Mouse (Mus musculus) testis, adult 2 months (tissue): ENCODE data around the gene Vwa7.

Experiments
- CTCF ChIP-seq: fragments of 200-500 bp; IDR thresholded peaks from 2 replicates; pipeline ENCODE4 v1.5.1; 2012; ENCODE audit warnings: low read depth, mild to moderate bottlenecking, inconsistent platforms, low read length, moderate library complexity; ENCODE audit not compliant: control insufficient read depth, insufficient read depth, insufficient replicate concordance
- POLR2A ChIP-seq: fragments of 200-500 bp; IDR thresholded peaks from 2 replicates; pipeline ENCODE4 v1.6.1; 2012; ENCODE audit warnings: low read depth, mild to moderate bottlenecking, inconsistent platforms, low read length, moderate library complexity; ENCODE audit not compliant: control insufficient read depth

DNA sequence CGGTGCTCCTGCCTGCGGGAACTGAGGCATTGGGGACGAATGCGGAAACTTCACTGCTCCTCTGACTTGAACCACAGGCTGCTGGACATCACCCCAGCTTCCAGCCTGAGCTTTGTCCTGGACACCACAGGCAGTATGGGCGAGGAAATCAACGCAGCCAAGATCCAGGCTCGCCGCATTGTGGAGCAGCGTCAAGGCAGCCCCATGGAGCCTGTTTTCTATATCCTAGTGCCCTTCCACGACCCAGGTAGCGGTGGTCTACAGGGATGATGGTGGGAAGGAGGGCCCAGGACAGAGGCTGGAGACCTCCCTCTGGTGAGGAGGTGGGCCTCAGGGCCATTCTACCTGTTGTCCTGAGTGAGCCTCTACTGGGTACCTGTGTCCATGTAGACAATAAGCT lies 3.5 kb downstream of the Vwa7 start:
- no peak for TF ChIP-seq POLR2A
- TF ChIP-seq CTCF: no peak
